Mouse (Mus musculus) fat pad, adult 2 months (tissue): ENCODE data around the gene Adamtsl4.

Source experiments
- DNase-seq: peaks from one replicate; pipeline ENCODE4 v3.0.0-alpha.2; 2011; ENCODE audit warnings: low read depth, low spot score; ENCODE audit errors: extremely low read depth

The Adamtsl4 gene

GRCm38 (mm10) chr3:95645313-95646235 is 42.1 kb downstream of the Adamtsl4 start:
- no peak for DNase-seq

- no peak for DNase-seq
Observed at GRCm38 (mm10) chr3:95643097-95643496, 44.6 kb downstream of the Adamtsl4 start.

- no peak for DNase-seq
Observed at GRCm38 (mm10) chr3:95639694-95640093, 48.0 kb downstream of the Adamtsl4 start.

GRCm38 (mm10) chr3:95636072-95636471 is 51.6 kb downstream of the Adamtsl4 start:
- no peak for DNase-seq

DNA sequence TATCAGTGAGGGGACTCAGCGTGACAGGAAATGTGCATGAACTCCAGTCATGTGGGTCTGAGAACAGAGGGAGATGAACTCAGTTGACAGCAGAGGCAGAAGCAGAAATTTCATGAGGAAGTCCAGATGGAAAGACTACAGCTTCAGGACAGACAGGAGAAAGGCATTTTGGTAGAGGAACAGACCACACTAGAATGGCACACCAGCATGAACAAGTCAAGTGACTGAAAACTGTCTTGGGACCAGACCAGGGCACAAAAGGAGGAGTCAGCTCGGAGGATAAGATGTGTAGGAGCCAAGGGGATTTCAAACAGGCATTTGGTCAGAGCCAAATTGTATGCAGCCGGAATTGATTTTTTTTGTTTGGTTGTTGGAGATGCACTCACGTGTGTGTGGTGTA is 52.1 kb downstream of the Adamtsl4 start:
- no peak for DNase-seq

GRCm38 (mm10) chr3:95632648-95633588 is 54.8 kb downstream of the Adamtsl4 start:
- DNase-seq = no peak

- DNase-seq = no peak
Observed at GRCm38 (mm10) chr3:95631304-95631703, 56.4 kb downstream of the Adamtsl4 start.

DNA sequence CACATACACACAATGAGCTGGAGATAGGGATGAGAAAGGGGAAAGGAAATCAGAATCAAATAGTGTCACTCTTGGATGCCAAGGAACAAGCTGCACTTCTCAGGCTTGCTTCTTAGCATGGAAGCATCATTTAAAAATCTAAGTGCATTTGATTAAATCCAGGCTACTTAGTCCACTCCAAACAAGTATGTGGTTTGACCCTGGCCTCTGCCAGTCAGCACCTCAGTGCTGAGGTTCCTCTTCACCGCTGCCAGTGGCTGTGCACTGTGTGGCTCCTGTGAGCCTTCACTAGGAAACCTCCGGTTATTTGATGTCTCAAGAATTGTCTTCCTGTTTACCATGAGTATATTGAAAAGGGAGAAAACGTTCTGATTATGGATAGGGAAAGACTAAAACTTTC is 56.9 kb downstream of the Adamtsl4 start:
- DNase-seq = no peak

DNA sequence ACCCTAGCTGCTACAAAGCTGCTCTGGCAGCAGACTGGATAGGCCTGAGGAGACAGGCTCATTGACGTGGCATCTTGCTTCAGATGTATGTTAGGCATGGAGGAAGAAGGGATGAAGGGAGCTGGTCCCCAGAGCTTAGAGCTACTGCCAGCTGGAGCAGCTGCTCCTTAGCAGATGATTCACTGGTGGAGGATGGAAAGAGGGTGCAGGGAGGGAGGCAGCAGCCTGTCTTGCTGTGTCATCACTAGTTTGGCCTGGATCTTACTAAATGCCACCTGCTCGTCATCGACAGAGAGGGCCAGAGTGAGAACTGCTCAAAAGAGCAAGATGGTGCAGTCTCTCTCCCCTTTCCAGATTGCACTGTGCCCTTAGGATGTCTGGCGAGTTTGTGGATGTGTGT is 58.0 kb downstream of the Adamtsl4 start:
- no peak for DNase-seq

GRCm38 (mm10) chr3:95627763-95628162 is 60.0 kb downstream of the Adamtsl4 start:
- no peak for DNase-seq
